ENCODE assay signal across 9 mouse cellular contexts in the genomic region with DNA sequence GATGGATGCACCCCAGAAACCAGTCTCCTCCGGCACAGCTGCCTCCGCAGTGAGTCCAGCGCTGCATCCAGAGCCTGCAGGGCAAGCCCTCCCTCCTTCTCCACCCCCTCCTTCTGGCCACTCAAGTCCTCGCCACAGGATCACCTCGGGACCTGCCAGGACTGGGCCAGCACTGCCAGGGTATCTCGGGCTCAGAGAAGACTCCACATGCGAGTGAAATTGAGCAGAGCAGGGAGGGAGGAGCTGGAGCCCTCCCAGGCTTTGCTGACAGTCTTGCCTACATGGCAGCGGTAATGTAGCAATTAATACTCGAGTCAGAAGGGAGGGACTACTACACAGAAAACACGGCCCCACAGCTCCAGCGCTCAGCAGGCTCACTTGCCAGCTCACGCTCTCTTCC. TPM values are rescaled to one million over a fixed set of nuclear protein-coding genes. Genes with fewer than 3 reads are reported as not detected.
DNase-seq lines count a peak whose midpoint lies in the region; ATAC-seq and TF ChIP-seq lines count a peak whose summit lies in the region.
"Had no signal": no experiment of that assay in that cellular context is flagged by ENCODE, and none has a peak within 500 bp of the region (broad histone marks: within the 10 kb centered on the region; RNA-seq: fewer than 3 reads in every experiment).

A gene (minus strand): TSS at position 215 of the 400 bp plus-strand sequence.

- H3K9me3 ChIP-seq in heart, embryonic 13.5 days: no peaks in the 10 kb centered on the region
- H3K9me3 ChIP-seq in forebrain, embryonic 10.5 days: no peaks in the 10 kb centered on the region
- H3K9me3 ChIP-seq in intestine, postnatal 0 days (ENCODE audit: control insufficient read depth): no peaks in the 10 kb centered on the region
- no peaks in the 10 kb centered on the region for H3K9me3 ChIP-seq in neural tube, embryonic 14.5 days (ENCODE audit: control insufficient read depth, low read length)

- H3K27me3 ChIP-seq in heart, embryonic 13.5 days (replicated peaks): peaks cover 56% of the 10 kb centered on the region
- H3K27me3 ChIP-seq in forebrain, embryonic 10.5 days (ENCODE audit: poor library complexity, severe bottlenecking): peaks cover 24% of the 10 kb centered on the region; the same call in 1 of the 2 replicates
- no peaks in the 10 kb centered on the region for H3K27me3 ChIP-seq in intestine, postnatal 0 days (replicated peaks; ENCODE audit: control insufficient read depth, insufficient read depth, low read length)
- H3K27me3 ChIP-seq in neural tube, embryonic 14.5 days (ENCODE audit: control insufficient read depth, insufficient read depth, low read length): no peaks in the 10 kb centered on the region

- TF ChIP-seq CTCF in intestine, postnatal 0 days (IDR thresholded peaks at IDR 0.05; ENCODE audit: low read depth): no peak

- H3K4me2 ChIP-seq in heart, embryonic 13.5 days: peak within 1 kb of the TSS; percentile 52
- peak within 1 kb of the TSS; percentile 39; the same call in 1 of the 2 replicates for H3K4me2 ChIP-seq in intestine, postnatal 0 days (replicated peaks; ENCODE audit: low read depth)
- peak within 1 kb of the TSS; percentile 11; the same call in 1 of the 2 replicates for H3K4me2 ChIP-seq in neural tube, embryonic 14.5 days (ENCODE audit: low read depth, low read length)

- peaks cover 17% of the 10 kb centered on the region; the same call in 1 of the 2 replicates for H3K4me1 ChIP-seq in heart, embryonic 13.5 days
- peaks cover 17% of the 10 kb centered on the region; the same call in 1 of the 2 replicates for H3K4me1 ChIP-seq in forebrain, embryonic 10.5 days
- no peaks in the 10 kb centered on the region for H3K4me1 ChIP-seq in intestine, postnatal 0 days (replicated peaks; ENCODE audit: control insufficient read depth, insufficient read depth, low read length)
- H3K4me1 ChIP-seq in neural tube, embryonic 14.5 days (ENCODE audit: control insufficient read depth, insufficient read depth, low read length): no peaks in the 10 kb centered on the region

- DNase-seq in heart, adult 9 months (ENCODE audit: low spot score in 2 of 2): no peak
- peak; percentile 29 for DNase-seq in brain, adult 2 months (ENCODE audit: low read depth, low spot score)
- no peak for DNase-seq in forebrain, embryonic 10.5 days (ENCODE audit: extremely low spot score, low spot score)
- no peak for DNase-seq in thymus, postnatal 0 days (ENCODE audit: low spot score)

- 0 out of 2 replicates have a peak within 1 kb of the TSS, but pooled peaks have one; percentile 21 for H3K9ac ChIP-seq in heart, embryonic 13.5 days
- no peak within 1 kb of the TSS for H3K9ac ChIP-seq in intestine, postnatal 0 days (ENCODE audit: low read depth, low read length)
- H3K9ac ChIP-seq in neural tube, embryonic 14.5 days (replicated peaks; ENCODE audit: low read depth, low read length): 0 out of 2 replicates have a peak within 1 kb of the TSS, but pooled peaks have one; percentile 25

- peak within 1 kb of the TSS; percentile 20; the same call in 1 of the 2 replicates for H3K4me3 ChIP-seq in heart, embryonic 13.5 days
- H3K4me3 ChIP-seq in forebrain, embryonic 10.5 days: peak within 1 kb of the TSS; percentile 15; the same call in 1 of the 2 replicates
- no peak within 1 kb of the TSS for H3K4me3 ChIP-seq in intestine, postnatal 0 days (ENCODE audit: low read depth, low read length)
- no peak within 1 kb of the TSS for H3K4me3 ChIP-seq in neural tube, embryonic 14.5 days (ENCODE audit: low read depth, low read length)

- no peaks in the 10 kb centered on the region for H3K36me3 ChIP-seq in heart, embryonic 13.5 days
- no peaks in the 10 kb centered on the region for H3K36me3 ChIP-seq in forebrain, embryonic 10.5 days (replicated peaks)
- H3K36me3 ChIP-seq in intestine, postnatal 0 days (ENCODE audit: control insufficient read depth, insufficient read depth): no peaks in the 10 kb centered on the region
- no peaks in the 10 kb centered on the region for H3K36me3 ChIP-seq in neural tube, embryonic 14.5 days (ENCODE audit: control insufficient read depth, insufficient read depth, low read length)

- 23% methylated on average over 12 of the region's 12 CpGs for WGBS in heart, embryonic 13.5 days
- 27% methylated on average over 12 of the region's 12 CpGs for WGBS in forebrain, embryonic 10.5 days
- 16% methylated on average over 12 of the region's 12 CpGs for WGBS in intestine, postnatal 0 days
- WGBS in neural tube, embryonic 14.5 days: 22% methylated on average over 11 of the region's 12 CpGs

- H3K27ac ChIP-seq in heart, embryonic 13.5 days (replicated peaks): no peak within 1 kb of the TSS
- peak within 1 kb of the TSS; percentile 17; the same call in 1 of the 2 replicates for H3K27ac ChIP-seq in forebrain, embryonic 10.5 days
- no peak within 1 kb of the TSS for H3K27ac ChIP-seq in intestine, postnatal 0 days (ENCODE audit: low read depth, low read length)
- no peak within 1 kb of the TSS for H3K27ac ChIP-seq in neural tube, embryonic 14.5 days (ENCODE audit: low read depth, low read length)

- no peak for ATAC-seq in heart, embryonic 13.5 days (ENCODE audit: extremely low read depth, insufficient number of reproducible peaks, low FRiP score, low TSS enrichment)
- ATAC-seq in intestine, postnatal 0 days: no peak
- peak; percentile 52; the same call in 1 of the 2 replicates for ATAC-seq in neural tube, embryonic 14.5 days (ENCODE audit: low read depth)
- no peak for ATAC-seq in monocyte, adult 5-6 weeks (replicated peaks; ENCODE audit: insufficient number of reproducible peaks, low FRiP score, low TSS enrichment, poor library complexity, severe bottlenecking)

RNA-seq across cellular contexts. Expression of the gene that starts here (rescaled TPM):
- 0.15 and 0.43 TPM in 2 replicates for polyA plus RNA-seq in heart, embryonic 13.5 days (2015; fragmentation: Nextera tagmentation; extraction: Ambion mirVana)
- polyA plus RNA-seq in forebrain, embryonic 10.5 days (2016; fragmentation: Nextera tagmentation; extraction: Ambion mirVana): 3.5 and 3.7 TPM in 2 replicates
- 1.9 and 2.5 TPM in 2 replicates for polyA plus RNA-seq in intestine, postnatal 0 days (2015; fragmentation: Nextera tagmentation; extraction: Ambion mirVana)
- 107 and 138 TPM in 2 replicates for polyA plus RNA-seq in neural tube, embryonic 14.5 days (2014; fragmentation: Nextera tagmentation; extraction: Ambion mirVana)
- 0.14 and 0.22 TPM in 2 replicates for polyA plus RNA-seq in thymus, postnatal 0 days (2015; fragmentation: Nextera tagmentation; extraction: Ambion mirVana)
- 0.19 TPM in 1 of 3 replicates, not detected in the others for total RNA-seq in monocyte, adult 5-6 weeks (2017)
- total RNA-seq: common myeloid progenitor, adult 5-6 weeks had no signal

Comparison
In these comparisons a context has a peak if more than half of its experiments do, and no peak if none do; other contexts are left out.
1. RNA of the gene that starts here (polyA plus RNA-seq): 107 to 138 TPM in neural tube, embryonic 14.5 days; 3.5 to 3.7 TPM in forebrain, embryonic 10.5 days, 1.9 to 2.5 TPM in intestine, postnatal 0 days, 0.14 to 0.22 TPM in thymus, postnatal 0 days and 0.15 to 0.43 TPM in heart, embryonic 13.5 days; every median in the first group is over 10 times any median in the second.
2. H3K4me3 ChIP-seq: peak in heart, embryonic 13.5 days (single experiment) and forebrain, embryonic 10.5 days (single experiment); none in intestine, postnatal 0 days (single experiment) and neural tube, embryonic 14.5 days (single experiment).
3. Peak in every context shown above with its lines, with median percentiles within 50 percentile points of each other: H3K4me2 ChIP-seq.